Mouse (Mus musculus): Measurements from ENCODE around the gene Mindy2. TPM values are rescaled to one million over a fixed set of nuclear protein-coding genes. Genes with fewer than 3 reads are reported as not detected.
A peak's percentile ranks its signal among the peaks of the same experiment; 100 is the strongest.

Gene Mindy2
- total RNA-seq (2015) (29.4 and 33.7 TPM in 2 replicates), total RNA-seq (2017) (28.0 and 38.9 TPM in 2 replicates)

GRCm38 (mm10) chr9:70657013-70657967 lies at the start of gene Mindy2:
Gene Mindy2, minus strand, starts transcription at chr9:70657174.
- peak; percentile 95 for ATAC-seq (ENCODE audit: poor library complexity, severe bottlenecking)

GRCm38 (mm10) chr9:70706444-70706843 lies 49.5 kb upstream of the Mindy2 start:
- ATAC-seq (ENCODE audit: poor library complexity, severe bottlenecking), result peak; percentile 80

GRCm38 (mm10) chr9:70703597-70704203 lies 46.7 kb upstream of the Mindy2 start:
- ATAC-seq (ENCODE audit: poor library complexity, severe bottlenecking), result no peak

- no peak for ATAC-seq (ENCODE audit: poor library complexity, severe bottlenecking)
These were observed 41.1 kb upstream of the Mindy2 start for GRCm38 (mm10) chr9:70698090-70698489.

- no peak for ATAC-seq (ENCODE audit: poor library complexity, severe bottlenecking)
These were observed 38.7 kb upstream of the Mindy2 start for GRCm38 (mm10) chr9:70695723-70696122.

- ATAC-seq (ENCODE audit: poor library complexity, severe bottlenecking), result 0 out of 2 replicates have a peak, but pooled peaks have one; percentile 12
These were observed 35.1 kb upstream of the Mindy2 start for GRCm38 (mm10) chr9:70691772-70692693.

GRCm38 (mm10) chr9:70690579-70690978 lies 33.6 kb upstream of the Mindy2 start:
- ATAC-seq (ENCODE audit: poor library complexity, severe bottlenecking), result no peak

- no peak for ATAC-seq (ENCODE audit: poor library complexity, severe bottlenecking)
These were observed 33.0 kb upstream of the Mindy2 start for GRCm38 (mm10) chr9:70689926-70690325.

GRCm38 (mm10) chr9:70688301-70688968 lies 31.5 kb upstream of the Mindy2 start:
- ATAC-seq (ENCODE audit: poor library complexity, severe bottlenecking), result no peak

GRCm38 (mm10) chr9:70682202-70682601 lies 25.2 kb upstream of the Mindy2 start:
- ATAC-seq (ENCODE audit: poor library complexity, severe bottlenecking), result no peak

- peak; percentile 11 for ATAC-seq (ENCODE audit: poor library complexity, severe bottlenecking)
These were observed 22.4 kb upstream of the Mindy2 start for GRCm38 (mm10) chr9:70679132-70680091.

- ATAC-seq (ENCODE audit: poor library complexity, severe bottlenecking), result peak; percentile 96
These were observed 21.7 kb upstream of the Mindy2 start, which contains the start of gene Adam10 for GRCm38 (mm10) chr9:70678682-70679131. Gene Adam10, plus strand, starts transcription at chr9:70678997.

GRCm38 (mm10) chr9:70675961-70676360 lies 19.0 kb upstream of the Mindy2 start:
- no peak for ATAC-seq (ENCODE audit: poor library complexity, severe bottlenecking)

GRCm38 (mm10) chr9:70675117-70675516 lies 18.1 kb upstream of the Mindy2 start:
- ATAC-seq (ENCODE audit: poor library complexity, severe bottlenecking), result no peak

GRCm38 (mm10) chr9:70673656-70674055 lies 16.7 kb upstream of the Mindy2 start:
- ATAC-seq (ENCODE audit: poor library complexity, severe bottlenecking), result no peak

- peak; percentile 70 for ATAC-seq (ENCODE audit: poor library complexity, severe bottlenecking)
These were observed 15.0 kb upstream of the Mindy2 start for GRCm38 (mm10) chr9:70671772-70672579.

- peak; percentile 75 for ATAC-seq (ENCODE audit: poor library complexity, severe bottlenecking)
These were observed 14.3 kb upstream of the Mindy2 start for GRCm38 (mm10) chr9:70671278-70671677.

- ATAC-seq (ENCODE audit: poor library complexity, severe bottlenecking), result no peak
These were observed 13.4 kb upstream of the Mindy2 start for GRCm38 (mm10) chr9:70670381-70670780.
